ENCODE assay signal across 17 mouse cellular contexts in genomic region chr8:99370104-99370503, GRCm38 (mm10). TPM values are rescaled to one million over a fixed set of nuclear protein-coding genes. Genes with fewer than 3 reads are reported as not detected.
A peak's percentile ranks its signal among the peaks of the same experiment; 100 is the strongest.
DNase-seq lines count a peak whose midpoint lies in the region.
"Had no signal": no experiment of that assay in that cellular context is flagged by ENCODE, and none has a peak within 500 bp of the region (broad histone marks: within the 10 kb centered on the region; RNA-seq: fewer than 3 reads in every experiment).

No protein-coding gene starts in this region.

- peak; percentile 13 for DNase-seq in left cerebral cortex, adult 11 months (ENCODE audit: low spot score)
- no peak for DNase-seq in left cerebral cortex, postnatal 10 days (ENCODE audit: extremely low spot score in 1 of 2, low spot score in 2 of 2)
- peak; percentile 2 for DNase-seq in CD4-positive helper T cell, adult 2 months (ENCODE audit: low read depth, low spot score)
- peak; percentile 17 to 36 for DNase-seq in left cerebral cortex, postnatal 14 days (ENCODE audit: low spot score in 2 of 2)
- peak; percentile 62 for DNase-seq in telencephalon, adult 2 months (ENCODE audit: low read depth, low spot score)
- no peak for DNase-seq in layer of hippocampus, adult 9-11 months
- DNase-seq: adrenal gland, adult 2 months; adrenal gland, postnatal 25 days; cerebellum, adult 11 months; cerebellum, adult 8-10 months; cerebellum, postnatal 14 days; embryo, embryonic 11 days; gastrocnemius, adult 2 months; gastrocnemius, postnatal 25 days; heart, postnatal 36 days had no signal

- intact Hi-C loops in left cerebral cortex, postnatal 10 days (cut with DNase I), result no loop called here
- intact Hi-C loops in left cerebral cortex, postnatal 14 days (cut with DNase I), result no loop called here

RNA-seq across cellular contexts. Expression of gene Cdh8, which starts 46.2 kb away (rescaled TPM):
- total RNA-seq in left cerebral cortex, postnatal 10 days (2021), result 100 to 1,000 TPM in 1 of 2 experiments, 10 to 100 TPM in 1; 99.1 to 117 TPM
- 10 to 100 TPM; 76.8 to 78.1 TPM for total RNA-seq in left cerebral cortex, postnatal 14 days (2021)
- total RNA-seq: adrenal gland, adult 2 months; adrenal gland, postnatal 25 days; common myeloid progenitor, adult 5-6 weeks; gastrocnemius, adult 2 months; gastrocnemius, postnatal 25 days; granulocyte monocyte progenitor cell, adult 5-6 weeks had no signal

Comparison
In these comparisons a context has a peak if more than half of its experiments do, and no peak if none do; other contexts are left out.
1. DNase-seq: peak in left cerebral cortex, adult 11 months (single experiment), CD4-positive helper T cell, adult 2 months (single experiment), left cerebral cortex, postnatal 14 days (2 of 2) and telencephalon, adult 2 months (single experiment); none in left cerebral cortex, postnatal 10 days (0 of 2) and layer of hippocampus, adult 9-11 months (single experiment).